Mouse (Mus musculus): ENCODE results near the gene Fam43b.
"Not testable (repeated sequence)": the region's sequence is repeated elsewhere in the genome, so short reads cannot be mapped to it uniquely, and the experiment has no call there.

Gene Fam43b

DNA sequence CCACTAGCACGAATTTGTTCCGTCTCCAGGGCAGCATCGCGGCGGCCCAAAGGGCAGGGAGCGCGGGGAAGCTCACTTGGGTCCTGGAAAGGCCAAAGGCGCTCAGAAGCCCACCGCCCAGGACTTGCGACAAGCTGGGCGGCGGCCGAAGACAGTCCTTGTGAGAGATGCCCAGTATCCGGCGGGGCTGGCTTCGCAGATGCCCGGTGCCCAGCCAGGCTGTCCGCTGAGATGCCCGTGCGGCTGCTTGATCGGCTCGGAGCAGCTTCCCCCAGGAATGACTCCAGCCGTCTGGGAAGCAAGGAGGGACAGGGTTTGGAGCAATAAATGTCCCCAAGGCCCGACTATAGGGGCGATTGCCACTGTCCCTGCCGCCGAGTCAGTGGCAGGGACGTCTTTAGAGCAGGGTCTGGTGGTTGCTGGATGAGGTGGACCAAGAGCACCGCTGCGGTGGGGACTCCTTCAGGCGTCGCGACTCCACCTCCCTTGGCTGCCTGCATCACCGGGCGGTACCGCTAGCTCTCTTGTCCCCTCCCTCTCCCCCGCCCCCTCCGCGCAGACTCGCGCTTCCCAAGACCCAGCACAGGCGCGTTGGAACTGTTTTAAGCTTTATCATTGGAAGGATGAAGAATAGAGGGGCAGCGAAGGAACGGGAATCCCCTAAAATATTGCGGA, at the start of gene Fam43b:
Gene Fam43b (minus strand): TSS at position 558 of the 675 bp plus-strand sequence.
- peak; percentile 43 for DNase-seq

DNA sequence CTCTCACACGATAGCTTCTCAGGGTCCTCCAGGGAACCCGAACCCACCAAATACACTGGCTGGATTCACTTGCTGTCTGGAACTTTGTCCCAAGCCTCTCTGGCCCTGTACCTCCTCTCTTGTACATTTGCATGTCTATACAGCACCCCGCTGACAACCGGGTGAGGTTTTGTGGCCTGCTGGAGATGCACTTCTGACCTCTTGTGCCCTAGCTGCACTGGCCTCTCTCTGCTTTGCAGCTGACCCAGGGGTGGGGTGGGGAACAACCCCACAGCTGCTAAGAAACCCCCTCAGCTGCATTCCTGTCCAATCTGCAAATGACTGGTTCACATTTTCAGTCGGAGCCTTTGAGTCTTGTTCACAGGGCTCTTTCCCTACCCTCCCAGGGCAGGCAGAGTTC, 48.6 kb upstream of the Fam43b start:
- no peak for DNase-seq

DNA sequence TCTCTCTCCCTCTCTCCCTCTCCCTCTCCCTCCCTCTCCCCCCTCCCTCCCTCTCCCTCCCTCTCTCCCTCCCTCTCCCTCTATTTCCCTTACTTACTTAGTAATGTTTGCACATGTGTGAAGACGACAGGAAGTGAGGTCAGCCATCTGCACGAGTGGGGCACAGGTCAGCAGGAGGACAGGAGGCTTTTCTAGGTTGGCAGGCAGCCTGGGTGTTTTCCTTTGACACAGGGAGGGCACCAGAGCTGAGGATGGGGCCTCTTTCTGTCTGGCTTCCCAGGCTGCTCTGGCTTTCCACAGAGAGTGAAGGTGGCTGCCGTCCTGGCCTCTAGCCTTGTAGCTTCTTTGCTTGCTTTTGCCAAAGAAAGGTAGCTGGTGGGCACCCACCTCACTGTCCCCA, 43.7 kb upstream of the Fam43b start:
- DNase-seq, result no peak

DNA sequence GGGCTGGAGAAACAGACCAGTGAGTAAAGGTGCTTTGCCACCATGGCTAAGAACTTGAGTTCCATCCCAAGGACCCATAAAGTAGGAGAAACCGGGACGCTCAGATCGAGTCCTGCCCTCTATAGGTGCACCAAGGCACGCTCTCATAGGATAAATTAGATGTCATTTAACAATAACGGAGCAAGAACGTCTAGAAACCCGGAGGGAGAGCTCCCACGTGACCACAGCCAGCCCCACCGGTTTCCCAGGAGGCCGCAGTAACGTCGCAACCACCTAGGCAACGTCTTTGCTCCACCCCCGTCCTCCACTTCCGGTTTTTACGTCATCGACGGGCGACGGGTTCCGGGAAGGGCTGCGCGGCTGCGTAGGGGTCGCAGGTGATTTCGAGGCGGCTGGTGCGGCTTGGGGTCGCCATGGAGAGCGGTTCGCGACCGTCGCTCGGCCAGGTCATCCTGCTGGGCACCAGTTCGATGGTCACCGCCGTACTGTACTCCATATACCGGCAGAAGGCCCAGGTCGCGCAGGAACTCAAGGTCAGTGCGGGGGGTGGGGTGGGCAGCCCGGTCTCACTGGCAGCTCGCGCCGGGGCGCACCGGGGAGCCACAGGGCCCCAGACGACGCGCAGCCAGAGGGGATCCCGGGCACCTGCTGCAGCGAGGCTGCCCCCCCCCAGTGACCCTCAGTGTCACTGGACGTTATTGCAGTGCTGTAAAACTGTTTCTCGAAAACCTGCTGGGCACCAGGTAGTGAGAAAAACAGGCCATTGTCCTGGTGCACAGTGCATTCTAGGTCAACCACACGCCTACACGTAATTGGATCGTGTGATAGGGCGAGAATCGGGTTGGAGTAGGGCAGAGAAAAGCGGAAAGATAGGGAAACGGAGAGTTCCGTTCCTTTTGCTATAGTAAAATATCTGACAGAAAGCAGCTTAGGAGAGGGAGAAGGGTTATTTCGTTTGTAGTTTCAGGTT, 38.3 kb upstream of the Fam43b start, which contains the start of gene Mul1:
Gene Mul1 (plus strand): TSS at position 325 of the 970 bp plus-strand sequence.
- peak; percentile 99 for DNase-seq

DNA sequence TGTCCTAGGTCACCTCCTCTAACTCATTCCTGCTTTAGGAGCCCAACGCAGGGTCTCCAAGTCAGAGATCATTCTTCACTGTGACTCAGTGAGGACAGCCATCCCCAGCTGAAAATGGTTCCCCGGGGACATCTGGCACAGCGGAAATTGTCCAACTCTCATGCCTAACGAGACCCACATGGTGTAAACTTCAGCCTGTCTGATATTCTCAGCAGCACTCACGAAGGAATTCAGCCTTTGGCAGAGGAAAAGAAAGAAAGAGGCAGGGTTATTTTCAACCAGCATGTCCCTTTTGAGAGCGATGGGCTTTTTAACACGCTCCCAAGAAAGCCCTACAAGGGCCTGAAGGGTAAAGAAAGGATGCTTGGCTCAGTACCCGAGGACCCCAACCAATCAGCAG, 35.0 kb upstream of the Fam43b start:
- DNase-seq, result peak; percentile 77

DNA sequence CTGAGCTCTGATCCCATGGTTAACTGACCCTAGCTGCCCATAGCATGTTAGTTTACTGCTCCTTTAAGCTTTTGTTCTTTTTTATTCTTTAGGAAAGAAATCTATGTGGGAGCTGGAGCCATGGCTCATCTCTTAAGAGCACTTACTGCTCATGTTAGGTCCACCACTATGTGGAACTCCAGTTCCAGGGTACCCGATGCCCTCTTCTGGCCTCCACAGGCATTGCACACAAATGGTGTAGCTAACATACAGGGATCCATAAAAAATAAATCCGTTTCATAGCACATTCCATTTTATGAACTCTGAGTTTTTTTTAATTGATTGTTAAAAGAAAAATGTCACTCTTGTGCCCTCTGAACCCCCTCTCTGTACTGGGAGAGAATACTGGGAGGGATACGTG, 33.5 kb upstream of the Fam43b start:
- peak; percentile 71 for DNase-seq

DNA sequence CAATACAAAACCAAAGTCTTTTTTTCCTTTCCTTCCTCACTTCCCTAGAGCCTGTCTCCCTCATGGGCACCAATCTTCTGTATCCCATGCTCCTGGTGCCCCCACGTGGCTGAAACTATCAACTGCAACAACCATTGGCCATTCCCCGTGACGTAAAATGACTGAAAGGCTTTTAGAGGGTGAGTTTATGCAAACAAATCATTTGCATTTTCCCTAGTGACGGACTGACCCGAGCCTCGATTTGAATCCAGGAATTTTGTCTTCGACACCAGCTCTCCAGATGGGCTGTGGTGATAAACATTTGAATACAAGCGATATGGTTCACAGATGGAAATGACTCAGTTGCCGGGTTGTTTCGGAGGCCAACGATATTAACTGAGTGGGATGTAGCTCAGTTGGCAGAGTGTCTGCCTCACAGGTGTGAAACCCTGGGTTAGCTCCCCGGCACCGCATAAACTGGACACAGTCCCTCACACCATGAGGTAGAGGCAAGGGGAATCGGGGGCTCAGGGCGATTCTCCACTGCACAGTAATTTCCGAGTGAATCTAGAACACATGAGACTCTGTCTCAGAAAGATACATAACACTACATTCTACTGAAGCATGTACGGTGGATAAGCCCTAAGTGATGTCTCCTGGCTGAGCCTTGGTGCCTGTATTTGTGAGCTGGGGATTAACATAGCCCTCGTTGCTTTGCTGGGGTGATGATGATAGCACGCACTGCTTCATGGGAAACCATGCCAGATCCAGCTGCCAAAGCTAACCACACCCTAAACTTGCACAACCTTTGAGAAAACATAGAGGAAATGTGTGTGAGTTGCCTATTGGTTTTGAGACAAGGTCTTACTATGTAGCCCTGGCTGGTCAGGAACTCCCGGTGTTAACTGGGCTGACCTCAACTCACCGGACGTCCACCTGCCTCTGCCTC, 30.7 kb upstream of the Fam43b start:
- DNase-seq, result peak; percentile 93

DNA sequence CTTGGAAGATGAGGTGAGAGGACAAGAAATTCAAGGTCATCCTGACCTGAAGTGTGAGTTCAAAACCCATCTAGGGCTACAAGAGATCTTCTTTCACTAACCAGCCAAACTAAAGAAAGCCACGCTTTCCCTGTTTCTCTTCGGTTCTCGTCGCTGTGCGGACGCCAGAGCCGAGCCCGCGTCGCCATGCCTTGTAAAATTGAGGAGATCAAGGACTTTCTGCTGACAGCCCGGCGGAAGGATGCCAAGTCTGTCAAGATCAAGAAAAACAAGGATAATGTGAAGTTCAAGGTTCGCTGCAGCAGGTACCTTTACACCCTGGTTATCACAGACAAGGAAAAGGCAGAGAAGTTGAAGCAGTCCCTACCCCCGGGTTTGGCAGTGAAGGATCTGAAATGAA, 29.3 kb upstream of the Fam43b start:
- DNase-seq, result not testable (repeated sequence)

DNA sequence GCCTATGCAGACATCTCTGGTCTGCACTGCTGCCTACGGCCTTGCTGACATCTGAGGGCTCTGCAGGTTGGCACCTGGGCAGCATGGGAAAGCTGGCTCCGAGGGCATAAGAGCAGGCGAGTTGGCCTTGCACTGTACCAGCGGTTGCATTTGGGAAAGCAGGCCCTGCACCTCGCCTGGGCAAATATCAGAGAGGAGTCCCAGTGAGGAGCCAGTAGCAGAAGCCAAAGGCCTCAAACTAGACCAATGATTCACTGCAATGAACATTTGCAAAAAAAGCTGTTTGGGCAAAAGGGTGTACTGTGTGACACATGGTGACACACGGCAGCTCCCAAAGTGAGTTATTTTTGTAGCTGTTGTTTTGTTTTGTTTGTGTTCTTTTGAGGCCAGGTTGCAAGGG, 28.7 kb upstream of the Fam43b start:
- no peak for DNase-seq

DNA sequence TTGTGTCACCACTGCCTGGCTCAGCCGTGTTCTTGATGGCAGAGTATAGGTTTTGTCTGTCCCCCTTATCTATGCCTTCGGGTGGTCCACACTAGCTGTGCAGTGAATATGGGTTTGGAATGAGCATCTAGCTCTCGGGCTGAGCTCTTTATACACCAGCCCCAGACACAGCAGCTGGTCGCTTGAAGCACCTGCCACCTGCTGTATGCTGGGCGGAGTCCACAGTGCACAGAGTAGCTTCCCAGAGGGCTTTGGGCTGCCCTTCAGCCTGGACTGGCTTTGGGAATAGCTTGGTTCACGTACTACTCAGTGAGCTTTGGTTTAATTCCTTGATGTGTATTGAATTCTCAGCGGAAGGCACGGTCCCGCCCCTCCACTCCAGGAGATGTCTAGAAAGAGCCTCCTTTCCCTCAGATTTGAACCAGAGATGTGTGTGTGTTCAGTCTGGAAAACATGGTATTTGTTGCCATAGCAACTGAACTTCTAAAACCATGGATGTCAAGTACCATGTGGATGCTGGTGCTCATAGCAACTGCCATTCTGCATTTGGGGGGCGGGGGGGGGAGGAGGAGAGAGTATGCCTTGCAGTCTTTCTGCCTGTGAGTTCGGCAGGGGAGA, 22.1 kb upstream of the Fam43b start:
- no peak for DNase-seq

DNA sequence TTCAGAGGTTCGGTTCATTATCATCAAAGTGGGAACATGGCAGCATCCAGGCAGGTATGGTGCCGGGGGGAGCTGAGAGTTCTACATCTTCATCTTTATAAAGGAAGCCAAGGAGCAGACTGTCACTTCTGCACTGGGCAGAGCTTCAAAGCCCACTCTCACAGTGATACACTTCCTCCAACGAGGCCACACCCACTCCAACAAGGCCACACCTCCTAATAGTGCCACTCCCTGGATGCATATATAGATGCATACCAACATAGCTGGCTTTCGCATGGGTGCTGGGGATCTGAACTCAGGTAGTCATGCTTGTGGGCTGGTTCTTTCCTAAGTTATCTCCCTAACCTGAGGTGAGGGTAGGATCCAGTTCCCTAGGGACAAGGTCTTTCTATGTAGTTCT, 21.6 kb upstream of the Fam43b start:
- no peak for DNase-seq

DNA sequence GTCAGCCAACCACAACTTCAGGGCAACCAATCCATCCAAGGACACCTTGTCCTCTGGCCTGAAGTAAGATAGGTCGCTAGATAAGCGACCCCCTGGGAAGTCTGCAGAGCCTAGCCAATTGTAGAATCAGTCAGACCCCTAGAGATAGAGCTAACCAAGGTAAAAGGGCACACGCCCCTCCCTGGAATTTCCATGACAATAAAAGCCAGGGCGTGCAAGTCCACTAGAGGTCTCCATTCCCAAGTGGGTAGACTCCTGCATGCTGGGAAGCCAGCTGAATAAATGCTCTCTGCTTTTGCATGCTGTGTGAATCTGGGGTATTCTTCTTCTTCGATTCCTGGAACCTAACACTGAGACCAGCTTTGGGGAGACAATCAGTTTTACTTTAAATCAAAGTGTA, 20.1 kb upstream of the Fam43b start:
- no peak for DNase-seq

DNA sequence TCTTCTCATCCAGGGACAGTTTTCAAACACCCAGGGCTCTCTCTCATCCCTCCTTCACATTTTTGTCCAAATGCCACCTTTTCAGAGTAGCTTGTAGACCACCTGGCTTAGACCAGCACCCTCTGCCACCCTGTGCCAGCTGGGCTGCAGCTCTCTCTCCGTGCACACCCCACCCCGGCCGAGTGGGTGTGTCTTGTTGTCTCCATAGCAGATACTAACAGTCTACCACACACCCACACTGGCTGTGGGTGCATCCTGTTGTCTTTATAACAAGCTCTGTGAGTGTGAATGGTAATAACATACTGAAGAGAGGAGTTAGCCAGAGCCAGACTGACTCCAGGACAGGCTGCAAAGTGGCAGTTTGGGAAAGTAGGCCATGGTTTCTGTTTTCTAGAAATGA, 19.7 kb upstream of the Fam43b start:
- DNase-seq, result peak; percentile 36

DNA sequence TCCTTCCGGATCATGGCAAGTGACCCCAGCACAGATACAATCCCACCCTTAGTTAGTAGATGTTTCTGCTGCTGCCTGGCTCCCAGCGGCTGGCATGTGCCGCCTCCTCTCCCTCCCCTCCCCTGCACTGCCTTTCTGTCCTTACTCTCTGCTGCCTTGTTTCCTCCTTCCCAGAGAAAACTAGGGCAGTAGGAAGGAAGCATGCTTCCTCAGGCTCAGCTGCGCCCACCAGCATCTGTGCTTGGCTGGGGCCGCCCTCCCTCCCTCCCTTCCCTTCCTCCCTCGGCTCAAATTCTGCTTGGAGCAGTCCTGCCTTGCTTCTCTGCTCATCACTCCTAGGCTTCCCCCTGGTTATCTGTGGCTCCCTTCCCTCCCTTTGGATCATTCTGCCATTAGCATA, 18.4 kb upstream of the Fam43b start:
- DNase-seq, result peak; percentile 50

DNA sequence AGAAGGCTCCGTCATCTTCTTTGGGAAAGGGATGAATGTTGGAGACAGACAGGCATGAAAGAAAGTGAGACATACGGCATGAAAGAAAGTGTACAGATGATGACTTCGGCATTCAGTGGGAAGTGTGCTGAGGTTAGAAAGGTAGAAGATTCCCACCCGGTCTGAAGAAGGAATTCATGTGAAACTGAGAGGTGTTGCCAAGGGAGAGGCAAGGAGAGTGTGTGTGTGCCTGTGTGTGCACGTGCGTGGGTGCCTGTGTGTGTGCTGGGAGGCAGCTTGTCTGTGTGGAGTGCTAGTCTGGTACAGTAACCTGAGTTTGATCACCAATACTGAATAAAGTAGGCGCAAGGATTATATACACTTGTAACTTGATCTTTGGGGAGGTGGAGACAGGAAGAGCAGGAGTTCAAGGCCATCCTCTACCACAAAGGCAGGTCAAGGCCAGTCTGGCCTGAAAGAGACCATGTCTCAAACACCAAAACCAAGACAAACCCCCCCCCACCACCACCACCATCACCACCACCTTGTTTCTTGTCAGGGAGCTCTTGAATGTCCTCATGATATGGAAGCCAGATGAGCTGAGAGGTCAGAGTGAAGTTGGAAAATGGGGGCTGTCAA, 15.3 kb upstream of the Fam43b start:
- no peak for DNase-seq

DNA sequence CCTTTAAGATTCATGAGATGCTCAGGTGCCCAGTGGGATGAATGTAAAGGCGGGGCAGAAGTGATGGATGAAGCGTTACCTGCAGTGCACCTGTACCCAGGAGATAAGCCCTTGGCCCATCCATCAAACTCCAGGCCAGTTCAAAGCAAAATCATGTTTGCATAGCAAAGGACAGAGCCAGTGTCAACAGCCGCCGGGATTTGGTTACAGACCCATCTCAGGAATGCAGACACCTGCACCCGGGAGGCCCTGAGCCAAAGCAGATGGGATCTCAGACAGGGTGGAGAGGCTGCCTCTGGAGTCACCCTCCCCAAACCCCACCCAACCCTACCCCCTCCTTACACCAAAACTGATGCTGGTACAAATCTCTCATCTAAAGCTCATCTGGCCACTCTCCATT, 14.7 kb upstream of the Fam43b start:
- DNase-seq, result no peak

DNA sequence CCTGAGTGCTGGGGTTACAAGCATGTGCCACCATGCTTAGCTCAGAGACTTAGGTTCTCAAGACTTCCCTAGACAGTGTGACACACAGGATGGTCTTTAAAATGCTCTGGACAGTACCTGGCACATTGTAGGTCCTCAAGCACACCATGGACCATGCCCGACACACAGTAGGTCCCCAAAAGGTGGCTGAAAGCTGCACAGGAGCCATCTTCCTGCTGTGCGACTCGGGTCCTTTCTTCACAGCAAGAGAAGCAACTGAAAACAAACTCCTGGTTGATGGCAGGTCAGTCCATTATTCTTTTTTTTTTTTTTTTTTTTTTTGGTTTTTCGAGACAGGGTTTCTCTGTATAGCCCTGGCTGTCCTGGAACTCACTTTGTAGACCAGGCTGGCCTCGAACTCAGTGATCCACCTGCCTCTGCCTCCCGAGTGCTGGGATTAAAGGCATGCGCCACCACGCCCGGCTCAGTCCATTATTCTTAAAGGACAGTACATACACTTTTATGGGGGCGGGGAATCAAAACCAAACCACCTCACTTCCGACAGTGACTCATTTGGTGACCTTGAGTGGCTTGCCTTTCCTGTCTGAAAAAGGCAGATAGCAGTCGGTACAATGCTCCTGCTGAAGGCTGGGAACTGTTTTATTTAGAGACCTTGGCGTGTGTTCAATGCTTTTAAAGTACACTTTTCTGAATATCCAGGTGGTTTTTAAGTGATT, 11.3 kb upstream of the Fam43b start:
- DNase-seq, result no peak

DNA sequence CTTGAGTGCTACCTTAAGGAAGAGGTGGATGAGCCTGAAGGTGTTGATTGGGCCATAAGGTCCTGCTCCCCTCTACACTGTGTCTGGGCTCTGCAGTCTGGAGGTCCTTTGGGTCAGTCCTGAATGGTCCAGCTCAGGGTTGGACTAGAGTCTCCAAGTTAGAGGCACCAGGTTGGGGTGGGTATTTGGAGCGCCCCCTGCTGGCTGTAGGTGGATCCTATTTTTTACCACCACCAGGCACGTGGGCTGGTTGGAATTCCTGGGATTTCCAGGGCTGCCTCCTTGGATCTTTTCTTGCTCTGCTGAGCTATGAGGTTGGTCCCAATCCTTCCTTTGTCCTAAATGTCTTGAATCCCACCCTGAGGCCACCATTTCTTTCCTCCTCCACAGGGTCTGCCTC, 8.5 kb upstream of the Fam43b start:
- DNase-seq, result peak; percentile 50

DNA sequence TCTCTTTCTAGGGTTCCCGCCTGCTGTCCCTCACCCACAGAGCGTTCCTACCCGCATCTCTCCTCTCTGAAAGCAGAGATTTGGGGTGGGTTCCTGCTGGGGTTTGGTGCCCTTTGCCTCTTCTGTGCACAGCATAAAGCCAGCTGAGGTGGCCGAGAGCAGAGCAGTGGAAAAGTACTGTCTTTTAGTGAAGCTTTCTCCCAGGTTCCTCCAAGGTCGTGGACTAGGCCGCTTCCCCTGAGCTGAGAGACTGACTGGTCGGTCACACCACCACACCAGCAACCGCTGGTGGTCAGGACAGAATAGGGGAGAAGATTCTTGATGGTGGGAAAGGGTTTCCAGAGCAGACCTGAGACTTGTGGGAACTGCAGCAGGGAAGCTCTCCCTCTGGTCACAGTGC, 383 bp upstream of the Fam43b start:
- no peak for DNase-seq

DNA sequence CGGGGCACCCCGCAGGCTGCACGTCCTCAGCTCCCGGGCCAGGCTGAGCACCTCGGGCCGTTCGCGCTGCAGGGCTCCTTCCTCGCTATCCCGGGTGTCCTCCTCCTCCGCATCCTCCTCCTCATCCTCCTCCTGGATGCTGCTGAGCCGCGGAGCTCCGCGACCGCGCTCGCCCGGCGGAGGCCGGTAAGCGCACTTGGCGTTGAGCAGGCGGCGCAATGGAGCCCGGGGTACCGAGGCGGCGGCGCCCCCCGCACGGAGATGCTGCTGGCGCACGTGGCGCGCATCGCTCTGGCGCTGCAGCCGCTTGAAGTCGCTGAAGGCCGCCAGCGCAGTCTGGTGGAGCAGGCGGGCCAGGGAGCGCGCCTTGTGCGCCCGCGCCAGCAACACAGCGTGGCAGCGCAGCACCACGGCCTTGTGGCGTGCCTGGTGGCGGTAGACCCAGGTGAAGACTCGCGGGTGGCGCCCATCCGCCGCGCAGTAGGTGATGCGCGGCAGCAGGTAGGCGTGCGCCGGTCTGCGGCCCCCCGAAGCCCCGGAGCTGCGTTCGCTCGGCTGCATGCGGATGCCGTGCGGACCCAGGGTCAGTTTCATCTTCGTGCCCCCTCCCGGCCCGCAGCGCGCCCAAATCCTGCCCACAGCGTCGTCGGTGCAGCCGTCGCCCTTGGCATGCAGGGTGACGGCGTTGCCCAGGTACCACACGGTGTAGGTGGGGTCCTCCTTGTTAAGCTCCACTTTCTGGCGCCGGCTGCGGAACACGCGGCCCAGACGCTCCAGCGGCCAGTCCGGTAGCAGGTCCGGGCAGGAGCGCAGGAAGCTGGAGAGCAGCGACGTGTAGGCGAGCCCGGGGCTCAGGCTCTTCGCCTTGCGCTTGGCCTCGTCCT, 999 bp downstream of the Fam43b start:
- DNase-seq, result no peak
